Mouse (Mus musculus): ENCODE measurements around the gene Rabggta.
A peak's percentile ranks its signal among the peaks of the same experiment; 100 is the strongest.

The Rabggta gene

DNA sequence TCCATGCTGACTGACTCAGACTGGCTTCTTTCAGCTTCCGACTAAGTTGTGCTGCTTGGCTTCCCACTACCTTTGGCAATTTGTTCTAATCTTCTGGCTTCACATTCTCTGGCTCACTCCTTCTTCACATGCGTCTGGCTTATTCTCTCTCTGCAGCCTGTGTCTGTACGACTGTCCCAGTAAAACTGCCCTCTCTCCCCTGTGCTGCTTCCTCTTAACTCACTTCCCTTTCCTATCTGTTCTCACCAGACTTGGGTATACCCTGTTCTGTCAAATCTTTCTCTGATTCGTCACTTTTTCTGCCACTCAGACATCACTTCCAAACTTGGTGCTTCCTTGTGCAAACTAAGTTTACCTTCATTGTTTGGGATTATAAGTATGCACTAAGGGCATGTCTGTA lies 24.8 kb downstream of the Rabggta start:
- DNase-seq (ENCODE audit: extremely low spot score, low spot score), result no peak

DNA sequence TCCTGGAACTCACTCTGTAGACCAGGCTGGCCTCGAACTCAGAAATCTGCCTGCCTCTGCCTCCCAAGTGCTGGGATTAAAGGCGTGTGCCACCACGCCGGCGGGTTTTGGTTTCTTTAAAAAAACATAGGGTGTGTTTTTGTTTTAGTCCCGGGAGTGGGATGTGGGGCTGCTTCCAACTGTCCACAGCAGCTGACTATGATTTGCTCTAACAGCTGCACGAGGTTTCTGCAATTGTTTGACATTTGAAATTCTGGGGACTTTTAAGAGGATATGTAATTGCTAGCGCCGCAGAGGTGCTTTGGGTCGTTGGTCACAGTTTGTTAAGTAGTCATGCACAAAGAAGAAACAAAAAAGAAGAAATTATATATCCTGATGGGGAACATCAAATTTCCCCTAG lies 32.6 kb downstream of the Rabggta start:
- DNase-seq (ENCODE audit: extremely low spot score, low spot score), result no peak

DNA sequence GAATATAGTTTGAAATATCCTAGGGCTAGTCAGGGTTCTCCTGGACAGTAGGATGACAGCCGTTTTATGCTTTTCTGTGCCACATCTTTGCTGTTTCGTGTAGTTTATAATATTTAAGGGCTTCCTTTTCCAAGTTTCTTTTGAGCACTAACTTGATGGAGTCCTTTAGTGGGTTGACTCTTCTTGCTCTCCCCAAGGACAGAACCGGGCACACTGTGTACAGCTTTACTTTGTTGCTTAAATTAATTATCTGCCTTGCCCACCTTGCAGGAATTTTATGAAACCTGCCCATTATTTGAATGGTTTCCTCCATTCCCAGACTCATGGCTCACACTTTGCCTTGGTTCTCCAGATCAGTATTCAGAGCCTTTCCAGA lies 40.0 kb downstream of the Rabggta start:
- no peak for DNase-seq (ENCODE audit: extremely low spot score, low spot score)

DNA sequence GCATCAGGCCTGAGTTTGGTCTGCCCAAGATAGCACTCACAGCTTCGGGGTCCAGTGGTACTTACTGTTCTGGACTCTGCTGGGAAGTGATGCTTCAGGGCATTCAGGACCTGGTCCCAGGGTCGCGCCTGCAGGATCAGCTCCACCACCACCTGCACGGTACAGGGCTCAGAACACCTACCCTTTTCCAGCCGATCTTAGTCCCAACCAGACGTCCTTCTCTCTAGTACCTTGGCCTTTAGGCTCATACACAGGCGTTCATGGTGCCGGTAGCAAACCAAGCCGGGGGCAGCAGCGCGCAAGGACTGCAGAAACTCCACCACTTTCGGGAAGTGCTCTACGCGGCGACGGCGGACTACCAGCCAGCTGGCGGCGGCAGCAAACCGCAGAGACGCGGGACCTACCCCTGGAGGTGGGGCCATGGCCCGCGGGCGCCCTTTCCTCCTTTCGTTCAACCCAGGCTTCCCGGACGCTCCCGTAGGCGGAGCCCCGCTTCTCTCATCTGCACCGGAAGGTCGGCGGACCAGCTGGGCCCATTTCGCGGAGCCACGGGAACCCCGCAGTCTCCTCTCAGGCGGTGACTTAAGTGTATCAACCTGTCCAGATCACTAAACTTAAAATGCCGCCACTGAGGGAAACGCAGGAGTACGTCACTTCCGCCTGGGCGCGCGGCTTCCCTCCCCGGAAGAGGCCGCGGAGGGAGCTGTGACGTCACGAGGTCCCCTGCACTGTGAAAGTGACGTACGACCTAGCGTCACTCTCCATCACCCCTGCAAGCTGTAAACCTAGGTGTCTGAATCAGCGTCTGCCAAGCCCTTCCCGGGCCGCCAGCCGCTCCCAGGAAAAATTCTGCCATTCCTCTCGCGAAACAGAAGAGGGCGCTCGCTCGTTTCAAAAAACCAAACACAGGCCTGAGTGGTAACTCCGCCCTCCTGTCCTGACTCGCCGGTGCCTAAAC lies 40.6 kb downstream of the Rabggta start, which contains the start of gene Tinf2:
Gene Tinf2, minus strand, starts transcription at position 661 of the 958 bp plus-strand sequence.
- peak; percentile 97 for DNase-seq (ENCODE audit: extremely low spot score, low spot score)

DNA sequence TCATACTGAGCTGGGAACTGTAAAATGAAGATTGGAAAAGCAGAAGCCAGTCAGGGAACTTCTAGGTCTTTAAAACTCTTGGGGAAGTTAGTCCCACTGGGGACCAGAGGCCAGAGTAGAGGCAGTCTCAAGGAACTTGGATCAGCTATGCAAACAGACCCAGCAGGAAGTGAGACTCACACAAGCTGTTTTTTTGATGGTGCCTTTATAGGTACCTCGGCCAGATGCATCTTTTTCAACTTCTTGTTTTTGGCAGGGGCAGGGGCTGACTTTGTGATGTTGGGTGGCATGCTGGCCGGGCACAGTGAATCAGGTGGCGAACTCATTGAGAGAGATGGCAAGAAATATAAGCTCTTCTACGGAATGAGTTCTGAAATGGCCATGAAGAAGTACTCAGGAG lies 44.4 kb downstream of the Rabggta start:
- DNase-seq (ENCODE audit: extremely low spot score, low spot score), result no peak

DNA sequence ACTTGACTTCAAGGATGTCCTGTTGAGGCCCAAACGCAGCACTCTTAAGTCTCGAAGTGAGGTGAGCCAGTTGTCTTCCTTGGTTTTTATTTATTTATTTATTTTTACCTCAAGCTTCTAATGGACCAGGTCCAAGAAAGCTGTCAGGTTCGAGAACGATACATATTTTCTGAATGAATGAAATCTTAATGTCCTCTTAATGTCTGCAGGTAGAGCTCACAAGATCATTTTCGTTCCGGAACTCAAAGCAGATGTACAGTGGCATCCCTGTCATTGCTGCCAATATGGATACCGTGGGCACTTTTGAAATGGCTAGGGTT lies 49.4 kb downstream of the Rabggta start:
- no peak for DNase-seq (ENCODE audit: extremely low spot score, low spot score)

DNA sequence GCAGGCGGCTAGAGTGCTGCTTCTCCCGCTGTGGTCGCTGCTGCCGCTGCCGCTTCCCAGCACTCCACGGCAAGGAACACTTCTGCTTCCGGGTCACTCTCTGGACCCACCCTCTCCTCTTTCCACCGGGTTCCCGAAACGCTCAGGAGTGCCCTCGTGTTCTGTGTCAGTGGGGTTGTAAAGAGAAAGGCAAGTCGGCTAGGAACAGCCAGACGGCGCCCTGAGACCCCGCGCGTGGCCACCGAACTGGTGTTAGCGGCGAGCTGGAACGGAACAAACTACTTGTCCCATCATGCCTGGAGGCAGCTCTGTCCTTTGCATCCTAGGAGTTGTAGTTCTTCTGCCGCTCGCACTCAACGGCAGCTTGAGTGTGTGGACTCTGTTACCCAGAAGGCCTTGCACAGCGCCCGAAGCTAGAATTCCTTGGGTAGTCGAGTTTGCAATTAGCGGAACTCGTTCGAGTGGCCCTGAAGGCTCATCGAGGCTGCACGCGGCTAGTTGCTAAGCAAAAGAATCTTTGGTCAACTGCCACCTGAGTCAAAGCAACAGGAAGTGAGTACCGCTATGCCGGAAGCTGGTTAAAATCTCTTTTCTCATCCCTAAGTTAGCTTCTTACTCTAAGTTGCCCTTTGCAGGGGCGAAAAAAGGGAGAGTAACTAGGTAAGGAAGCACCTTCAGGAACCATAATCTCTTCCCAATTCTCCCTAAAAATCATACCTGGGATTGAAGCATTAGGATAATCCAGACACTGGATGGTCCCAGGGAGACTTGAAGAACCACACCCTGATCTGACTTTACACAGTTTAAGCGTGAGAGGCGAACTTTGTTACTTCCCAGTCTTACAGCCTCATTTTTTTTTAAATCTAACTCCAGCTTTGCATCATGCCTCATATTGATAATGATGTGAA lies 50.0 kb downstream of the Rabggta start, which contains the start of the genes Gmpr2 and Nedd8:
Gene Gmpr2, plus strand, starts transcription at position 109 of the 908 bp plus-strand sequence.
Gene Nedd8, minus strand, starts transcription at position 292 of the 908 bp plus-strand sequence.
- peak; percentile 90 for DNase-seq (ENCODE audit: extremely low spot score, low spot score)

DNA sequence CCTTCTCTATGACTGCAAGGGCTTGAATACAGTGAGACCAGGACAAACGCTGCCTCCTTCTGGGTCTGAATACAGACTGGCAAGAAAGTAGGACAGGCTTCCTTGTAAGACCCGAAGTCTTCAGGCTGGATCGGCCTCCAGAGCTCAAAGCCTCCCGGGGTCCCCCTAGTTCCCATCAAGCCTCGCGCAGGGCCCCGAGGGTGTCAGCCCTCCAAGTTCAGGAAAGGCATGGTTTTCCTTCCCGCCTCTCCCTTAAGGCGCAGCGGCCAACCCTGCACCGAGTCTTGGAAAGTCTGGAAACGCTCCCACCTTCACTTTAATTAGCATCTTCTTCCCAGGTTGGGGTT lies 50.6 kb downstream of the Rabggta start:
- no peak for DNase-seq (ENCODE audit: extremely low spot score, low spot score)

All from neural tube, embryonic 10.5 days (tissue).